Mouse (Mus musculus) hindbrain, embryonic 11.5 days (tissue): ENCODE results near the gene Card9. TPM values are rescaled to one million over a fixed set of nuclear protein-coding genes. Genes with fewer than 3 reads are reported as not detected.

Source experiments
- ATAC-seq: fragments of 200-750 bp; cut with Nextera tagmentation; 2 replicates; pipeline ENCODE4 v1.8.0; 2017; ENCODE audit warnings: mild to moderate bottlenecking, moderate TSS enrichment, moderate library complexity; ENCODE audit not compliant: low FRiP score
- DNase-seq: peaks from one replicate; pipeline ENCODE4 v3.0.0-alpha.2; 2015; ENCODE audit warnings: low spot score
- H3K27ac ChIP-seq: fragments of 300-500 bp; sonication (generic); 2 replicates; pipeline ENCODE4 v1.5.1; 2014; ENCODE audit warnings: mild to moderate bottlenecking, low read depth, low read length
- H3K27me3 ChIP-seq: fragments of 300-500 bp; sonication (generic); 2 replicates; pipeline ENCODE4 v1.6.1; 2014; ENCODE audit warnings: mild to moderate bottlenecking, low read length, moderate library complexity, mixed read lengths; ENCODE audit not compliant: control insufficient read depth, insufficient read depth
- H3K36me3 ChIP-seq: fragments of 300-500 bp; sonication (generic); 2 replicates; pipeline ENCODE4 v1.6.1; 2014; ENCODE audit warnings: mild to moderate bottlenecking, low read length, moderate library complexity, mixed read lengths; ENCODE audit not compliant: control insufficient read depth, insufficient read depth
- H3K4me1 ChIP-seq: fragments of 300-500 bp; sonication (generic); replicated peaks from 2 replicates; pipeline ENCODE4 v1.6.1; 2014; ENCODE audit warnings: low read length, mixed read lengths; ENCODE audit not compliant: control insufficient read depth, insufficient read depth
- H3K4me2 ChIP-seq: fragments of 300-500 bp; sonication (generic); replicated peaks from 2 replicates; pipeline ENCODE4 v1.6.1; 2014; ENCODE audit warnings: mild to moderate bottlenecking, low read depth, low read length
- H3K4me3 ChIP-seq: fragments of 300-500 bp; sonication (generic); 2 replicates; pipeline ENCODE4 v1.5.1; 2014; ENCODE audit warnings: low read depth, low read length
- H3K9ac ChIP-seq: fragments of 300-500 bp; sonication (generic); 2 replicates; pipeline ENCODE4 v1.6.1; 2014; ENCODE audit warnings: low read depth, low read length
- H3K9me3 ChIP-seq: fragments of 300-500 bp; sonication (generic); 2 replicates; pipeline ENCODE4 v1.6.1; 2016; ENCODE audit warnings: low read length; ENCODE audit not compliant: control insufficient read depth
- WGBS: fragments of 180-500 bp; shearing (Covaris S2); extraction: QIAGEN DNeasy Blood & Tissue Kit; methylation state at CpG from one replicate; pipeline ENCODE4 v1.1.7; 2014; 5-methylcytosine and 5-hydroxymethylcytosine counted together
- polyA plus RNA-seq: library from polyadenylated mRNA; unstranded; fragments of >200 nt; fragmentation: Nextera tagmentation; extraction: Ambion mirVana; gene quantifications from 2 replicates; pipeline ENCODE4 v1.2.1, GENCODE M21; 2014

Card9 gene
- polyA plus RNA-seq, 1 experiment from 2014 or later: 0.36 TPM

DNA sequence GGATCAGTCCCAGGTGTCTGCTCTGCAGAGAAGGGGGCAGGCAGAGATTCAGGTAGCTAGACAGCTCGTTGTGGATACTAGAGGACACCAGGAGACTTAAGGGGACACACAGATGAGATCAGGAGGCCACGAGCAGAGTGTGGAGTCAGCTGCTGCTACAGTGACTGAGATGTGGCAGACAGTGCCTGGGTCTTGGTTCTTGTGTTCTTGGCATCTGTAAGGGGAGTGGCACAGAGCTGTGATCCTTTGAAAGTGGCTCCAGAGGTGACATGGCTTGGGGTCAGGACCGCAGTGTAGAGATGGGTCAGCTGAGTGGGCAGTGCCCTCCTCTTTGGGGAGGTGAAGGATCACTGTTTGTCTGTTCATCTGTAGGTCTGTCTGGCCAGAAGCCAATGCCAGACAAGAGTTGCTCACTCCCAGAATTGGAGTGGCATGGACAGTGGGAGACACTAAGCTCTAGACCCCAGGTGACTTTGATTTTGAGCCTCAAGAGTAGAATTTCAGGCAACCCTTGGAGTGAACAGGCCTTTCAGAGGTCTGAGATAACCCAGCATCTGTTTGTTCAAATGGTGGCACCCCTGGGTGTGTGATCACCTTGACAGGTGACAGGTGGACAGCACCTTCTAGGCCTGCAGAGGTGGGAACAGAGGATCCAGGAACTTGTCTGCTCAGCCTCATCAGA lies 42.6 kb downstream of the Card9 start:
- Histone ChIP-seq H3K4me1 (peaks cover 12% of the 10 kb centered on the region; the same call in 1 of the 2 replicates), H3K9ac (no peak overlapping the region)
- WGBS: 92% methylated on average over 3 of the region's 3 CpGs

DNA sequence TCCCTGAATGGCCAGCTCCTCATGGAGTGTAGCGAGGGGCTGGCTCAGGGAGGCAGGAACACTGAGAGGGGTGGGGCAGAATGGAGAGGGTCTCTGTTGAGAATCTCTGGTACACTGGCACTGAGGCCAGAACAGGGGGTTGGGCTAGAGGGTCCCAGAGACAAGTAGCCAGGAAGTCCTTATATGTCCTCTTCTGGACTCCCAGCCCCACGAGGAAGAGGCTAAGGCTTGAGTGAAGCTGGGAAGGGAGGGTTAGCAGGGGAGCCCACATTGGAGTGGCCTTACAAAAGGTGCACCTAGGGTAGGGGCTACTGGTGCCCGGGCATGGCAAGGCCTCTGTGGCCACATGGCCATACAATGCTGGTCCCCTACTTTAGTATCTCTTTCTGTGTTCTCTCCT lies 43.3 kb downstream of the Card9 start:
- peak overlapping the region; percentile 76; the same call in 1 of the 2 replicates for H3K9ac ChIP-seq
- no peaks in the 10 kb centered on the region for H3K9me3 ChIP-seq
- peak overlapping the region; percentile 83 for H3K4me2 ChIP-seq
- WGBS: 74% methylated on average over 3 of the region's 3 CpGs
- H3K4me3 ChIP-seq: peak overlapping the region; percentile 81
- DNase-seq (no peak), ATAC-seq (no peak)
- no peaks in the 10 kb centered on the region for H3K27me3 ChIP-seq
- peaks cover 12% of the 10 kb centered on the region; the same call in 1 of the 2 replicates for H3K4me1 ChIP-seq
- no peak overlapping the region for H3K27ac ChIP-seq
- no peaks in the 10 kb centered on the region for H3K36me3 ChIP-seq

More for the DNA sequence above, 42.6 kb downstream of the Card9 start:
- H3K4me2 ChIP-seq: peak overlapping the region; percentile 83
- H3K27me3 ChIP-seq: no peaks in the 10 kb centered on the region
- H3K36me3 ChIP-seq: no peaks in the 10 kb centered on the region
- no peak for DNase-seq
- no peaks in the 10 kb centered on the region for H3K9me3 ChIP-seq
- no peak for ATAC-seq
- no peak overlapping the region for H3K27ac ChIP-seq
- no peak overlapping the region for H3K4me3 ChIP-seq

DNA sequence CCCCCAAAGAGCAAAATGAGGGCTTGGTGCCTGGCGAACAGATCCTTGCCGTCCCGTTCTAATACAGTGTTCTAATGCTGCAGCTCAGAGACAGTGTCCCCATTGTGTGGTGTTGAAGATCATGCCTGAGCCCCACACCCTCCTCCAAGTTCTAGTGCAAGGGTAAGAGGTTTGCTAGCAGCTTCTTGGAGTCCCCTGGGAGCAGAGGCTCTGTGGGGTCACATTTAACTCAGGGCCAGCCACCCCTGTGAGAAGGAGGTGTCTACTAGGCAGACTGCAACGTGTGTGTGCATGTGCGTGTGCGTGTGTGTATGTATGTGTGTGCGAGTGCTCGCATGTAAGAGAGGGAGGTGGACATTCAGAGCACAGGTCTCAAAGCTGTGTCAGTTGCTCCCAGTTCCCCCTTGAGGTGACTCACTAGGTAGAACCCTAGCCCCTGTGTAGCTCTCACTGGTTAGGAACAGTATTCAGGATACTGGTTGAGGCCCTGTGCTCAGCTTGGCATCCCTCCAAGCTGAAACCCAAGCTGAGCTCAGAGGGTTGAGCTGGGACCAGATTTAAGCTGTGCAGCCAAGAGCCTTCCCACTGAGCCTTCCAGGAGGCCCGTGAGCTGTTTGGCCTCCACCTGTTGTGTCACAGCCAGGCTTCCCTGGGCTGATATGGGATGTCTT lies 44.0 kb downstream of the Card9 start:
- Histone ChIP-seq H3K4me3 (peak overlapping the region; percentile 81), H3K27me3 (no peaks in the 10 kb centered on the region), H3K9ac (peak overlapping the region; percentile 76), H3K4me2 (peak overlapping the region; percentile 83), H3K27ac (peak overlapping the region; percentile 92; the same call in 1 of the 2 replicates), H3K36me3 (no peaks in the 10 kb centered on the region), H3K4me1 (peaks cover 12% of the 10 kb centered on the region; the same call in 1 of the 2 replicates), H3K9me3 (no peaks in the 10 kb centered on the region)
- DNase-seq: no peak
- ATAC-seq: no peak
- 67% methylated on average over 9 of the region's 9 CpGs for WGBS

DNA sequence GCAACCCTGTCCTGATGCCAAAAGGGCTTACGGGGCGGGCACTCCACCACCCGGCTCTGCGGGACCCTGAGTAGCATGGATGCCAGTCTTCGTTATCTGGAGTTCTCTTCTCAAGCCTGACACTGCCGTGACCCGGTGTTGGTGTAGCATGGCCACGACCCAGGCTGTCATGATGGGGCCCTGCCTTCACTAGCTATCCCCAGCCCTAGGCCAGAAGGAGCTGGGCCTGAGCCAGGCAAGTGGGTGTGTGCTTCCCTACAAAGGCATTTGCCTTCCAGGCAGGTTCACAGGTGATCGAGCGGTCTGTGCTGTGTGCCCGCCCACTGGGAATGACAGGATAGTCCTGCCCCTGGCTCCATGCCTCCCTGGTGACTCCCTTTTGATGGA lies 44.8 kb downstream of the Card9 start:
- Histone ChIP-seq H3K9ac (peak overlapping the region; percentile 76), H3K4me2 (peak overlapping the region; percentile 83), H3K27ac (peak overlapping the region; percentile 92), H3K9me3 (no peaks in the 10 kb centered on the region), H3K4me3 (peak overlapping the region; percentile 81), H3K36me3 (no peaks in the 10 kb centered on the region), H3K27me3 (no peaks in the 10 kb centered on the region), H3K4me1 (peaks cover 12% of the 10 kb centered on the region; the same call in 1 of the 2 replicates)
- DNase-seq (no peak), ATAC-seq (peak; percentile 57)
- 1% methylated on average over 11 of the region's 11 CpGs for WGBS

DNA sequence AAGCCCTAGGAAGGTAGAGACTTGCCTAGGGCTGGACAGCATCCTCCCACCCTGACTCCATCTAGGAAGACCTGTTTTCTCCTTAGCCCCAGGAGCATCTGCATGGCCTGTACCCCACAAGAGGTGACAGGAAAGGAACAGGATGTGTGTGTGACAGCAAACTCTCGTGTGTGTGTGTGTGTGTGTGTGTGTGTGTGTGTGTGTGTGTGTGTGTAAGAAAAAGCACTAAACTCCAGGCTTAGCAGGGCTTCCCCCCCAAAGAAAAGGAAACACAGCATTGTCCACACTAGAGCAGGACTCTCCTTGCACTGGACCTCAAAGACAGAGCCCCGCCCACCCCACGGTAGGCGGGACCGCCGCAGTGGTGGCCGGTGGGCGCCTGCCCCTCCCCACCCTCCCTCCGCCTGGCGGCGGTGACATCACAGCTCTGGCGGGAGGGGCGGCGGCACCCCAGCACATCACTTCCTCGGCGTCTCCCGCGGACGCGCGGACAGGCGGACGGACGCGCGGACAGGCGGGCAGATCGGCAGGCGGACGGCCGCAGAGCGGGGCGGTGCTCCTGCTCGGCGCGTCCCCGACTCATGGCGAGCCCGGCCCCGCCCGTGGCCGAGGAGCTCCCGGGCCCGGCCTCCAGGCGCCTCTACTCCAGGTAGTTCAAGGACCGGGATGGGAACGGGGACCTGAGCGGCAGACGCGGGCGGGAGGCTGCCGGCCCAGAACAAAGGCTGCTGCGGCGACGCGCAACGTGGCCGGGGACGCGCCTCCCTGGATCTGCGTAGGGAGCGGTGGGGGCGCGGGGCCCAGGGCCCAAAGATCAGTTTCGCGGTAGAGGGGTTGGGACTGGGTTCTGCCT lies 45.4 kb downstream of the Card9 start, which contains the start of gene Gpsm1:
Gene Gpsm1, plus strand, starts transcription at position 444 of the 853 bp plus-strand sequence.
- Histone ChIP-seq H3K9me3 (no peaks in the 10 kb centered on the region), H3K36me3 (no peaks in the 10 kb centered on the region), H3K4me1 (peaks cover 12% of the 10 kb centered on the region; the same call in 1 of the 2 replicates), H3K27ac (peak within 1 kb of the TSS; percentile 92), H3K4me3 (peak within 1 kb of the TSS; percentile 81), H3K4me2 (peak within 1 kb of the TSS; percentile 83), H3K9ac (peak within 1 kb of the TSS; percentile 76), H3K27me3 (no peaks in the 10 kb centered on the region)
- WGBS: 1% methylated on average over 40 of the region's 66 CpGs
- DNase-seq: peak; percentile 93
- ATAC-seq: peak; percentile 87

DNA sequence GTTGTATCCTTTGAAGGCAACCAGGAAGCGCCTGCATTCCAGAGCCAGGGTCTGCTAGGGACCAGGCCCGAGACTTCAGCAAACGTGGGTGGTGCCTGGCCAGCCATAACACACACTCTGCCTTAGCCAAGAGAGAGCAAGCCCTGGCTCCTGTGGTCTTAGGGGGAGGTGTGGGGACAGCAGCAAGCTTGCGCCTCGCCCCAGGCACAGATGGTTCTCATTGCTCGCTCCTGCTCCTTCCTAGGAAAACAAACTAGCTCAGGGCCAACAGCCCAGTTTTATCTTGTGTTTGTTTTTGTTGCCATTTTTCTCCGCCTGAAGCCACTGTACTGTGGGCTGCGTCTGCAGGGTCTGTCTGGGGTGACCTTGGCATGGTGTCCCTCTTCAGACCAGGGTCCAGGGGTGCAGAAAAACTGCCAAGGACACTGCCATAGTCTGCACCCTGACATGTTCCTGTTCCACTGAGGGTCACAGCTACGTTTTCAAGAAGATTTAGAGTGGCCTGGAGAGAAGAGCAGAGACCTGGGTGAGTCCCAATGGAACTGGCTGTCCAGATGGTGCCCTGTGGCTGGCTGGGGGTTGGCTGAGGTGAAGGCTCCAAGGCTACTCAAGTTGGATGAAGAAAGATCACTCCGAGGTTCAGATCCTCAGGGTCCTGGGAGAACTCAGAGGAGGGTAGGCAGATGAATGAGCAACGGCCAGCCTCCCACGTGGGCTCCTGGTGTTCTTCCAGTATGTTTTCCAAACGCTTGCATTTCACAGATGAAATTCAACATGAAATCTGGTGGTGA lies 46.2 kb downstream of the Card9 start:
- no peaks in the 10 kb centered on the region for H3K27me3 ChIP-seq
- H3K4me3 ChIP-seq: peak overlapping the region; percentile 81
- H3K27ac ChIP-seq: peak overlapping the region; percentile 92
- no peaks in the 10 kb centered on the region for H3K9me3 ChIP-seq
- peak overlapping the region; percentile 42; the same call in 1 of the 2 replicates for H3K9ac ChIP-seq
- WGBS: 53% methylated on average over 13 of the region's 13 CpGs
- DNase-seq (peak; percentile 34), ATAC-seq (no peak)
- no peaks in the 10 kb centered on the region for H3K36me3 ChIP-seq
- H3K4me2 ChIP-seq: no peak overlapping the region
- peaks cover 15% of the 10 kb centered on the region; the same call in 1 of the 2 replicates for H3K4me1 ChIP-seq

DNA sequence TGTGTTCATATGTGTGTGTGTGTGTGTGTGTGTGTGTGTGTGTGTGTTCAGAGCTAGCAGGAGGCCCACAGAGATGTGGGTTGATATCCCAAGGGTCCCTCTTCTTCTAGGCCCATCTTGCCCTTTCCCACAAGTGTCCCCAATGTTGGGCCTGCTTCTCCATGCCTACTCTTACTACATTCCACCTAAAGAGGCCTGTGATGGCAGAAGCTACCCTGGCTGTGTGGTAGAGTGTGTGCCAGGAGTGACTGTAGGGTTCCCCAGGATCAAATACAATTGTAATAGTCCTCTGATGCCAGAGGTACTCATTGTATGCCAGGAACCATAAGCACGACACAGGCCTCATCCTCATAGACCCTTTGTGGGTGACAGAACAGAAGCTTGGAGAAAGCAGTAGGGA lies 47.3 kb downstream of the Card9 start:
- ATAC-seq (no peak), DNase-seq (no peak)
- peaks cover 15% of the 10 kb centered on the region; the same call in 1 of the 2 replicates for H3K4me1 ChIP-seq
- H3K9me3 ChIP-seq: no peaks in the 10 kb centered on the region
- no peak overlapping the region for H3K9ac ChIP-seq
- H3K4me2 ChIP-seq: no peak overlapping the region
- 97% methylated on average over 1 of the region's 1 CpGs for WGBS
- no peaks in the 10 kb centered on the region for H3K36me3 ChIP-seq
- no peaks in the 10 kb centered on the region for H3K27me3 ChIP-seq
- no peak overlapping the region for H3K4me3 ChIP-seq
- no peak overlapping the region for H3K27ac ChIP-seq

DNA sequence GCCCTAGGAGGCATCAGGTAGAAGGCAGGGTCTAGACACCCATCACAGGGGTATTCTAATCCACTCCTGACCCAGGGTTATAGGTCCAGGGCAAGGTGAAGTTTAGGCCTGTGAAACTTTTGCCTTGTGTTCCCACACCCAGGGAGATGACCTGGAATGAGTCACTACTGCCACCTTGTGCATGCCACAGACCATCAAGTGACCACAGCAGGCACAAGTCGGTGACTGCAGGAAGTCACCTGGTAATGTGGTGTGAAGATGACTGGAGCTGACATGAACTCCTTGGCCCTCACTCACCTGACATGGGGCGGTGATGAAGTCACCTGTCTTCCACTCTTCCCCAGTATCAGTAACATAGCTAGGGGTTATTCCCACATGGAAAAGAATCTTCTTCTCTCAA lies 47.9 kb downstream of the Card9 start:
- peaks cover 12% of the 10 kb centered on the region; the same call in 1 of the 2 replicates for H3K4me1 ChIP-seq
- H3K9me3 ChIP-seq: no peaks in the 10 kb centered on the region
- H3K36me3 ChIP-seq: no peaks in the 10 kb centered on the region
- no peak overlapping the region for H3K4me2 ChIP-seq
- no peak overlapping the region for H3K27ac ChIP-seq
- H3K4me3 ChIP-seq: no peak overlapping the region
- 57% methylated on average over 2 of the region's 2 CpGs for WGBS
- ATAC-seq (no peak), DNase-seq (no peak)
- H3K27me3 ChIP-seq: no peaks in the 10 kb centered on the region
- H3K9ac ChIP-seq: no peak overlapping the region
